Mouse (Mus musculus) liver, embryonic 14.5 days (tissue): ENCODE results near the gene Pdzd9.

Experiments
- CTCF ChIP-seq: IDR thresholded peaks from 2 replicates; pipeline ENCODE4 v1.5.1; 2016; ENCODE audit warnings: antibody characterized with exemption, low read depth, control low read depth
- EP300 ChIP-seq: IDR thresholded peaks from 2 replicates; pipeline ENCODE4 v1.6.1; 2016; ENCODE audit warnings: antibody characterized with exemption, low read depth

- peak; percentile 29; the same call in 1 of the 2 replicates for TF ChIP-seq CTCF
- no peak for TF ChIP-seq EP300
Measured at GRCm38 (mm10) chr7:120643217-120643616, 26.9 kb downstream of the Pdzd9 start.
